ENCODE assay signal across 10 mouse cellular contexts in genomic region chr2:170406438-170406837, GRCm38 (mm10). TPM values are rescaled to one million over a fixed set of nuclear protein-coding genes. Genes with fewer than 3 reads are reported as not detected.
A peak's percentile ranks its signal among the peaks of the same experiment; 100 is the strongest.
DNase-seq lines count a peak whose midpoint lies in the region; ATAC-seq and TF ChIP-seq lines count a peak whose summit lies in the region.
"Had no signal": no experiment of that assay in that cellular context is flagged by ENCODE, and none has a peak within 500 bp of the region (broad histone marks: within the 10 kb centered on the region; RNA-seq: fewer than 3 reads in every experiment).

No protein-coding gene starts in this region.

- H3K27me3 ChIP-seq in cerebellum, adult 2 months (ENCODE audit: control insufficient read depth, insufficient read depth, low read length): no peaks in the 10 kb centered on the region; the same call in 1 of the 2 replicates
- 0 out of 2 replicates have a peak, but pooled peaks cover 4% of the 10 kb centered on the region for H3K27me3 ChIP-seq in hindbrain, embryonic 16.5 days (replicated peaks; ENCODE audit: control insufficient read depth, insufficient read depth, low read length)
- H3K27me3 ChIP-seq in midbrain, embryonic 13.5 days: peaks cover 27% of the 10 kb centered on the region
- peaks cover under 1% of the 10 kb centered on the region; the same call in 1 of the 2 replicates for H3K27me3 ChIP-seq in intestine, embryonic 16.5 days (replicated peaks; ENCODE audit: control insufficient read depth, insufficient read depth, low read length)

- H3K9me3 ChIP-seq in hindbrain, embryonic 16.5 days (ENCODE audit: control insufficient read depth, low read length): no peaks in the 10 kb centered on the region
- no peaks in the 10 kb centered on the region for H3K9me3 ChIP-seq in midbrain, embryonic 13.5 days
- H3K9me3 ChIP-seq in intestine, embryonic 16.5 days (ENCODE audit: control insufficient read depth, low read length): no peaks in the 10 kb centered on the region

- TF ChIP-seq CTCF in cerebellum, adult 2 months (IDR thresholded peaks at IDR 0.05; ENCODE audit: borderline replicate concordance, insufficient read depth, low read depth, low read length): no peak

- no peak overlapping the region for H3K9ac ChIP-seq in hindbrain, embryonic 16.5 days (ENCODE audit: low read depth, low read length)
- no peak overlapping the region for H3K9ac ChIP-seq in midbrain, embryonic 13.5 days (replicated peaks)
- no peak overlapping the region for H3K9ac ChIP-seq in intestine, embryonic 16.5 days (ENCODE audit: low read depth, low read length)

- no peak for TF ChIP-seq POLR2A in cerebellum, adult 2 months (IDR thresholded peaks at IDR 0.05; ENCODE audit: borderline replicate concordance, insufficient read depth, low read length)

- peak; percentile 37; the same call in 1 of the 2 replicates for ATAC-seq in hindbrain, embryonic 16.5 days
- ATAC-seq in midbrain, embryonic 13.5 days: peak; percentile 32; the same call in 1 of the 2 replicates
- no peak for ATAC-seq in intestine, embryonic 16.5 days

- DNase-seq in Muller cell, postnatal 12 days (ENCODE audit: inconsistent ontology term): peak; percentile 19
- DNase-seq in cerebellum, adult 2 months: peak; percentile 17 to 27
- no peak for DNase-seq in spleen, postnatal 36 days (ENCODE audit: low spot score in 2 of 2)
- DNase-seq in lung, postnatal 10 days: no peak
- DNase-seq: kidney, postnatal 4 days; lung, adult 18-20 months; thymus, postnatal 14 days had no signal

- WGBS in cerebellum, adult 2 months: 9% methylated on average over 14 of the region's 14 CpGs
- 25% methylated on average over 14 of the region's 14 CpGs for WGBS in hindbrain, embryonic 16.5 days
- WGBS in midbrain, embryonic 13.5 days: 48% methylated on average over 14 of the region's 14 CpGs
- WGBS in intestine, embryonic 16.5 days: 79% methylated on average over 14 of the region's 14 CpGs

- H3K4me1 ChIP-seq in cerebellum, adult 2 months (ENCODE audit: control insufficient read depth, insufficient read depth, low read length): no peaks in the 10 kb centered on the region
- peaks cover 11% of the 10 kb centered on the region for H3K4me1 ChIP-seq in hindbrain, embryonic 16.5 days (ENCODE audit: control insufficient read depth, insufficient read depth, low read depth, low read length)
- H3K4me1 ChIP-seq in midbrain, embryonic 13.5 days (replicated peaks): peaks cover 41% of the 10 kb centered on the region
- peaks cover 5% of the 10 kb centered on the region; the same call in 1 of the 2 replicates for H3K4me1 ChIP-seq in intestine, embryonic 16.5 days (ENCODE audit: control insufficient read depth, insufficient read depth, low read length)

- peak overlapping the region; percentile 32 for H3K4me2 ChIP-seq in hindbrain, embryonic 16.5 days (ENCODE audit: low read length)
- peak overlapping the region; percentile 4 for H3K4me2 ChIP-seq in midbrain, embryonic 13.5 days (replicated peaks)
- no peak overlapping the region for H3K4me2 ChIP-seq in intestine, embryonic 16.5 days (ENCODE audit: low read depth, low read length)

- peak overlapping the region; percentile 24; the same call in 1 of the 2 replicates for H3K27ac ChIP-seq in cerebellum, adult 2 months (ENCODE audit: insufficient read depth, low read length)
- H3K27ac ChIP-seq in hindbrain, embryonic 16.5 days (ENCODE audit: low read depth, low read length): peak overlapping the region; percentile 52; the same call in 1 of the 2 replicates
- H3K27ac ChIP-seq in midbrain, embryonic 13.5 days: peak overlapping the region; percentile 66
- no peak overlapping the region for H3K27ac ChIP-seq in intestine, embryonic 16.5 days (ENCODE audit: low read length)

- no peaks in the 10 kb centered on the region for H3K36me3 ChIP-seq in hindbrain, embryonic 16.5 days (ENCODE audit: control insufficient read depth, insufficient read depth, low read length)
- H3K36me3 ChIP-seq in midbrain, embryonic 13.5 days: no peaks in the 10 kb centered on the region
- no peaks in the 10 kb centered on the region for H3K36me3 ChIP-seq in intestine, embryonic 16.5 days (ENCODE audit: control insufficient read depth, insufficient read depth, low read length)

- H3K4me3 ChIP-seq in cerebellum, adult 2 months (replicated peaks; ENCODE audit: insufficient read depth, low read depth, low read length): no peak overlapping the region
- peak overlapping the region; percentile 1; the same call in 1 of the 2 replicates for H3K4me3 ChIP-seq in hindbrain, embryonic 16.5 days (ENCODE audit: low read length)
- H3K4me3 ChIP-seq in midbrain, embryonic 13.5 days (replicated peaks): no peak overlapping the region
- H3K4me3 ChIP-seq in intestine, embryonic 16.5 days (ENCODE audit: low read length): no peak overlapping the region

RNA-seq across cellular contexts. Expression of gene Bcas1, which starts 21.2 kb away (rescaled TPM):
- 206 and 282 TPM in 2 replicates for polyA plus RNA-seq in cerebellum, adult 2 months (2012; rRNA removed)
- 16.7 and 20.0 TPM in 2 replicates for polyA plus RNA-seq in hindbrain, embryonic 16.5 days (2015; fragmentation: Nextera tagmentation; extraction: Ambion mirVana)
- 8.3 and 9.1 TPM in 2 replicates for polyA plus RNA-seq in midbrain, embryonic 13.5 days (2015; fragmentation: Nextera tagmentation; extraction: Ambion mirVana)
- 9.5 and 12.1 TPM in 2 replicates for polyA plus RNA-seq in intestine, embryonic 16.5 days (2015; fragmentation: Nextera tagmentation; extraction: Ambion mirVana)

Comparison
In these comparisons a context has a peak if more than half of its experiments do, and no peak if none do; other contexts are left out.
1. DNase-seq: peak in Muller cell, postnatal 12 days (single experiment) and cerebellum, adult 2 months (2 of 2); none in spleen, postnatal 36 days (0 of 2) and lung, postnatal 10 days (single experiment).